Mouse (Mus musculus) frontal cortex, postnatal 36 days (tissue): ENCODE data around the gene Olfr1412.
A peak's percentile ranks its signal among the peaks of the same experiment; 100 is the strongest.

Experiments used
- DNase-seq, 2 experiments: peaks; one replicate each; pipeline ENCODE4 v3.0.0; 2022; ENCODE audit warnings: low spot score in 2 of 2

Gene Olfr1412

GRCm38 (mm10) chr1:92585479-92585878 lies at the start of gene Olfr1412:
TSS of gene Olfr1412 (plus strand) at chr1:92585779.
- no peak for DNase-seq

GRCm38 (mm10) chr1:92536972-92537371 lies 48.6 kb upstream of the Olfr1412 start:
- DNase-seq, result no peak

GRCm38 (mm10) chr1:92539071-92539470 lies 46.5 kb upstream of the Olfr1412 start:
- DNase-seq, result peak in 1 of 2 experiments; percentile 9

- DNase-seq, result no peak
These were observed 39.6 kb upstream of the Olfr1412 start for GRCm38 (mm10) chr1:92545929-92546328.

- DNase-seq, result no peak
These were observed 14.6 kb upstream of the Olfr1412 start, which contains the start of gene Olfr1413 for GRCm38 (mm10) chr1:92571022-92571421. TSS of gene Olfr1413 (plus strand) at chr1:92571322.

GRCm38 (mm10) chr1:92594111-92594510 lies 8.5 kb downstream of the Olfr1412 start, which contains the start of gene Olfr1411:
TSS of gene Olfr1411 (plus strand) at chr1:92594411.
- no peak for DNase-seq

- no peak for DNase-seq
These were observed 10.4 kb downstream of the Olfr1412 start for GRCm38 (mm10) chr1:92596019-92596418.

- no peak for DNase-seq
These were observed 19.9 kb downstream of the Olfr1412 start, which contains the start of gene Olfr1410 for GRCm38 (mm10) chr1:92605482-92605881. TSS of gene Olfr1410 (plus strand) at chr1:92605782.

- DNase-seq, result no peak
These were observed 22.1 kb downstream of the Olfr1412 start for GRCm38 (mm10) chr1:92607711-92608110.

GRCm38 (mm10) chr1:92611008-92611407 lies 25.4 kb downstream of the Olfr1412 start:
- peak; percentile 45 to 69 for DNase-seq

GRCm38 (mm10) chr1:92613175-92613574 lies 27.6 kb downstream of the Olfr1412 start:
- DNase-seq, result no peak

GRCm38 (mm10) chr1:92614516-92614915 lies 28.9 kb downstream of the Olfr1412 start:
- peak in 1 of 2 experiments; percentile 22 for DNase-seq

- no peak for DNase-seq
These were observed 30.5 kb downstream of the Olfr1412 start for GRCm38 (mm10) chr1:92616046-92616445.

- no peak for DNase-seq
These were observed 31.9 kb downstream of the Olfr1412 start, which contains the start of gene Olfr12 for GRCm38 (mm10) chr1:92617488-92617887. TSS of gene Olfr12 (plus strand) at chr1:92617788.

GRCm38 (mm10) chr1:92618360-92618759 lies 32.8 kb downstream of the Olfr1412 start:
- DNase-seq, result no peak

GRCm38 (mm10) chr1:92628227-92628626 lies 42.6 kb downstream of the Olfr1412 start:
- DNase-seq, result no peak

- DNase-seq, result no peak
These were observed 46.6 kb downstream of the Olfr1412 start for GRCm38 (mm10) chr1:92632196-92632595.

- DNase-seq, result no peak
These were observed 47.4 kb downstream of the Olfr1412 start for GRCm38 (mm10) chr1:92632948-92633347.

- no peak for DNase-seq
These were observed 48.1 kb downstream of the Olfr1412 start for GRCm38 (mm10) chr1:92633726-92634125.

- DNase-seq, result no peak
These were observed 49.0 kb downstream of the Olfr1412 start for GRCm38 (mm10) chr1:92634569-92634968.

- DNase-seq, result no peak
These were observed 49.5 kb downstream of the Olfr1412 start for GRCm38 (mm10) chr1:92634976-92635599.

- no peak for DNase-seq
These were observed 50.4 kb downstream of the Olfr1412 start for GRCm38 (mm10) chr1:92636015-92636414.

GRCm38 (mm10) chr1:92636676-92637075 lies 51.1 kb downstream of the Olfr1412 start:
- DNase-seq, result no peak
